Mouse (Mus musculus) midbrain, embryonic 16.5 days (tissue): Measurements from ENCODE around the gene Dnaja1. TPM values are rescaled to one million over a fixed set of nuclear protein-coding genes. Genes with fewer than 3 reads are reported as not detected.

Source experiments
- ATAC-seq: fragments of 200-750 bp; cut with Nextera tagmentation; 2 replicates; pipeline ENCODE4 v1.8.0; 2017; ENCODE audit warnings: moderate TSS enrichment
- H3K27ac ChIP-seq: fragments of 300-500 bp; sonication (generic); 2 replicates; pipeline ENCODE4 v1.5.1; 2014; ENCODE audit warnings: mild to moderate bottlenecking, low read length, mixed read lengths
- H3K27me3 ChIP-seq: fragments of 300-500 bp; sonication (generic); 2 replicates; pipeline ENCODE4 v1.6.1; 2014; ENCODE audit warnings: low read depth, low read length, mixed read lengths; ENCODE audit not compliant: control insufficient read depth, insufficient read depth
- H3K36me3 ChIP-seq: fragments of 300-500 bp; sonication (generic); 2 replicates; pipeline ENCODE4 v1.6.1; 2014; ENCODE audit warnings: mild to moderate bottlenecking, low read length, moderate library complexity, mixed read lengths; ENCODE audit not compliant: control insufficient read depth, insufficient read depth
- H3K4me1 ChIP-seq: fragments of 300-500 bp; sonication (generic); 2 replicates; pipeline ENCODE4 v1.6.1; 2014; ENCODE audit warnings: mild to moderate bottlenecking, low read length, mixed read lengths; ENCODE audit not compliant: control insufficient read depth, insufficient read depth
- H3K4me2 ChIP-seq: fragments of 300-500 bp; sonication (generic); 2 replicates; pipeline ENCODE4 v1.6.1; 2014; ENCODE audit warnings: mild to moderate bottlenecking, low read length, mixed read lengths
- H3K4me3 ChIP-seq: fragments of 300-500 bp; sonication (generic); 2 replicates; pipeline ENCODE4 v1.5.1; 2014; ENCODE audit warnings: low read depth, mild to moderate bottlenecking, low read length, moderate library complexity, mixed read lengths
- H3K9ac ChIP-seq: fragments of 300-500 bp; sonication (generic); 2 replicates; pipeline ENCODE4 v1.6.1; 2014; ENCODE audit warnings: low read depth, low read length, mixed read lengths
- H3K9me3 ChIP-seq: fragments of 300-500 bp; sonication (generic); replicated peaks from 2 replicates; pipeline ENCODE4 v1.6.1; 2014; ENCODE audit warnings: mild to moderate bottlenecking, low read length, mixed read lengths; ENCODE audit not compliant: control insufficient read depth, poor library complexity, severe bottlenecking
- WGBS: fragments of 180-500 bp; shearing (Covaris S2); extraction: QIAGEN DNeasy Blood & Tissue Kit; methylation state at CpG from one replicate; pipeline ENCODE4 v1.1.7; 2014; 5-methylcytosine and 5-hydroxymethylcytosine counted together
- polyA plus RNA-seq: library from polyadenylated mRNA; unstranded; fragments of >200 nt; fragmentation: Nextera tagmentation; extraction: Ambion mirVana; gene quantifications from 2 replicates; pipeline ENCODE4 v1.2.1, GENCODE M21; 2015

Dnaja1 gene
- polyA plus RNA-seq, 1 experiment from 2014 or later: 659 TPM

GRCm38 (mm10) chr4:40774279-40775259 is 52.6 kb downstream of the Dnaja1 start:
- Histone ChIP-seq H3K9ac (no peak overlapping the region), H3K9me3 (no peaks in the 10 kb centered on the region), H3K27ac (no peak overlapping the region), H3K4me3 (no peak overlapping the region), H3K36me3 (no peaks in the 10 kb centered on the region), H3K27me3 (no peaks in the 10 kb centered on the region), H3K4me2 (peak overlapping the region; percentile 46), H3K4me1 (peaks cover 5% of the 10 kb centered on the region)
- peak; percentile 66 for ATAC-seq
- WGBS: 28% methylated on average over 12 of the region's 12 CpGs

GRCm38 (mm10) chr4:40776416-40776815 is 54.5 kb downstream of the Dnaja1 start:
- Histone ChIP-seq H3K4me1 (peaks cover 5% of the 10 kb centered on the region), H3K4me2 (no peak overlapping the region), H3K36me3 (no peaks in the 10 kb centered on the region), H3K4me3 (no peak overlapping the region), H3K9me3 (no peaks in the 10 kb centered on the region), H3K9ac (no peak overlapping the region), H3K27me3 (no peaks in the 10 kb centered on the region), H3K27ac (no peak overlapping the region)
- ATAC-seq: no peak
- WGBS: 75% methylated on average over 4 of the region's 4 CpGs

GRCm38 (mm10) chr4:40777116-40777515 is 55.2 kb downstream of the Dnaja1 start:
- no peak overlapping the region for H3K4me2 ChIP-seq
- no peaks in the 10 kb centered on the region for H3K9me3 ChIP-seq
- H3K9ac ChIP-seq: no peak overlapping the region
- H3K4me1 ChIP-seq: peaks cover 5% of the 10 kb centered on the region
- no peaks in the 10 kb centered on the region for H3K27me3 ChIP-seq
- WGBS: 15% methylated on average over 2 of the region's 2 CpGs
- no peak overlapping the region for H3K27ac ChIP-seq
- H3K4me3 ChIP-seq: no peak overlapping the region
- no peaks in the 10 kb centered on the region for H3K36me3 ChIP-seq
- ATAC-seq: no peak

- no peak overlapping the region for H3K27ac ChIP-seq
- ATAC-seq: no peak
- H3K27me3 ChIP-seq: no peaks in the 10 kb centered on the region
- WGBS: 83% methylated on average over 6 of the region's 6 CpGs
- no peak overlapping the region for H3K4me3 ChIP-seq
- no peak overlapping the region for H3K9ac ChIP-seq
- H3K4me2 ChIP-seq: no peak overlapping the region
- no peaks in the 10 kb centered on the region for H3K36me3 ChIP-seq
- no peaks in the 10 kb centered on the region for H3K9me3 ChIP-seq
- H3K4me1 ChIP-seq: peaks cover 3% of the 10 kb centered on the region; the same call in 1 of the 2 replicates
Observed at GRCm38 (mm10) chr4:40778656-40779055, 56.7 kb downstream of the Dnaja1 start.

GRCm38 (mm10) chr4:40781143-40781542 is 59.2 kb downstream of the Dnaja1 start:
- Histone ChIP-seq H3K4me3 (no peak overlapping the region), H3K9ac (no peak overlapping the region), H3K27me3 (no peaks in the 10 kb centered on the region), H3K4me1 (no peaks in the 10 kb centered on the region), H3K9me3 (no peaks in the 10 kb centered on the region), H3K36me3 (no peaks in the 10 kb centered on the region), H3K27ac (no peak overlapping the region), H3K4me2 (no peak overlapping the region)
- 45% methylated on average over 3 of the region's 3 CpGs for WGBS
- no peak for ATAC-seq

- 78% methylated on average over 8 of the region's 8 CpGs for WGBS
- ATAC-seq: no peak
- no peak overlapping the region for H3K9ac ChIP-seq
Observed at GRCm38 (mm10) chr4:40781797-40782495, 60.0 kb downstream of the Dnaja1 start.

GRCm38 (mm10) chr4:40783049-40783448 is 61.1 kb downstream of the Dnaja1 start:
- no peaks in the 10 kb centered on the region for H3K27me3 ChIP-seq
- no peaks in the 10 kb centered on the region for H3K9me3 ChIP-seq
- ATAC-seq: no peak
- H3K4me1 ChIP-seq: no peaks in the 10 kb centered on the region
- H3K36me3 ChIP-seq: no peaks in the 10 kb centered on the region
- no peak overlapping the region for H3K4me3 ChIP-seq
- H3K4me2 ChIP-seq: no peak overlapping the region
- no peak overlapping the region for H3K9ac ChIP-seq
- WGBS: 97% methylated on average over 4 of the region's 4 CpGs
- H3K27ac ChIP-seq: no peak overlapping the region

More at GRCm38 (mm10) chr4:40781797-40782495, 60.0 kb downstream of the Dnaja1 start:
- H3K27me3 ChIP-seq: no peaks in the 10 kb centered on the region
- H3K9me3 ChIP-seq: no peaks in the 10 kb centered on the region
- H3K27ac ChIP-seq: no peak overlapping the region
- H3K36me3 ChIP-seq: no peaks in the 10 kb centered on the region
- no peak overlapping the region for H3K4me3 ChIP-seq
- H3K4me2 ChIP-seq: no peak overlapping the region
- H3K4me1 ChIP-seq: no peaks in the 10 kb centered on the region

GRCm38 (mm10) chr4:40784556-40785169 is 62.7 kb downstream of the Dnaja1 start:
- H3K9ac ChIP-seq: no peak overlapping the region
- no peaks in the 10 kb centered on the region for H3K27me3 ChIP-seq
- H3K4me2 ChIP-seq: no peak overlapping the region
- H3K4me3 ChIP-seq: no peak overlapping the region
- no peaks in the 10 kb centered on the region for H3K4me1 ChIP-seq
- H3K27ac ChIP-seq: no peak overlapping the region
- no peak for ATAC-seq
- H3K36me3 ChIP-seq: no peaks in the 10 kb centered on the region
- H3K9me3 ChIP-seq: no peaks in the 10 kb centered on the region
- 82% methylated on average over 10 of the region's 10 CpGs for WGBS
